Mouse (Mus musculus) bone marrow macrophage, adult 2 months (primary cell): ENCODE results near the gene Ephb3.

ENCODE experiments used
- CTCF ChIP-seq: IDR thresholded peaks from 2 replicates; pipeline ENCODE4 v1.5.1; 2012; ENCODE audit warnings: low read depth, mild to moderate bottlenecking, low read length, moderate library complexity
- POLR2A ChIP-seq: IDR thresholded peaks from 2 replicates; pipeline ENCODE4 v1.6.1; 2012; ENCODE audit warnings: mild to moderate bottlenecking, low read depth, low read length, borderline replicate concordance

GRCm38 (mm10) chr16:21182108-21182507 lies 22.4 kb upstream of the Ephb3 start:
- TF ChIP-seq CTCF (no peak), POLR2A (no peak)
